Mouse (Mus musculus) heart, postnatal 25 days (tissue): Measurements from ENCODE around the gene Serpina3j. TPM values are rescaled to one million over a fixed set of nuclear protein-coding genes. Genes with fewer than 3 reads are reported as not detected.

Source experiments
- DNase-seq: peaks from one replicate; pipeline ENCODE4 v3.0.0; 2022; ENCODE audit warnings: low spot score
- intact Hi-C: fragments of 180-260 bp; cut with DNase I; formaldehyde crosslinking; loops from one replicate; pipeline ENCODE4 v1.15.1; 2025
- total RNA-seq, 2 experiments: library from RNA; stranded (reverse); gene quantifications; 2 replicates each; pipeline ENCODE4 v1.2.3; 2021

Serpina3j gene
- total RNA-seq, 2 experiments from 2014 or later: not detected

DNA sequence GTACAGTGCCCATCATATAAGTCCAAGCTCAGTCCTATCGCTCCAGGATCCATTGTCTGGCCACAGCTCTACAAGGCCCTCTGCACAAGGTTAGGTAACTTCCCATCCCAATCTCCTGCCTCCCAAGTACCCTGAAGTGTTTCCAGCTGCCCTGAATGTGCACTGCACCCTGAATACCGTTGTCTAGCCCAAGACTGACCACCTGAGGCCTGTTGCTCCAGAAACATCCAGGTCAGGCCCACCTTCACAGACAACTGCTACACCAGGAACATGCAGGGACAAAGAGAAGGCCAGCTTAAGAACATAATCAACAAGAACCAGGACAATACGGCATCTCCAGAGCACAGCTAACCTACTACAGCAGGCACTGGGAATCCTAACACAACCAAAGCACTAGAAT is 55.6 kb downstream of the Serpina3j start:
- intact Hi-C loops: no loop called here
- no peak for DNase-seq

Other genes starting within 250 kb of the Serpina3j start
- gene Serpina5, start 213.4 kb upstream of the Serpina3j start, total RNA-seq: not detected
- gene Serpina3a, start 201.8 kb upstream of the Serpina3j start, total RNA-seq: not detected
- gene Serpina3b, start 186.6 kb upstream of the Serpina3j start, total RNA-seq: not detected
- gene Serpina3c, start 160.7 kb upstream of the Serpina3j start, total RNA-seq: 1 to 10 TPM in 1 of 2 experiments, under 1 TPM in 1; 0.57 to 1.0 TPM
- under 1 TPM in 1 of 2 experiments, not detected in 1; 0.14 TPM for gene Serpina3f, start 100.0 kb upstream of the Serpina3j start, total RNA-seq
- 1 to 10 TPM in 1 of 2 experiments, under 1 TPM in 1; 0.57 to 1.1 TPM for gene Serpina3g, start 78.3 kb upstream of the Serpina3j start, total RNA-seq
- under 1 TPM in 1 of 2 experiments, not detected in 1; 0.73 TPM for gene Serpina3i, start 51.4 kb upstream of the Serpina3j start, total RNA-seq
- gene Serpina3k, start 23.9 kb downstream of the Serpina3j start, total RNA-seq: not detected
- gene Serpina3m, start 23.9 kb downstream of the Serpina3j start, total RNA-seq: not detected
- gene Serpina3n, start 92.2 kb downstream of the Serpina3j start, total RNA-seq: 1 to 10 TPM; 4.7 to 4.8 TPM
- gene Gsc, start 158.8 kb downstream of the Serpina3j start, total RNA-seq: under 1 TPM in 1 of 2 experiments, not detected in 1; 0.20 TPM